Mouse (Mus musculus): Measurements from ENCODE around the gene Taf9.

The Taf9 gene

DNA sequence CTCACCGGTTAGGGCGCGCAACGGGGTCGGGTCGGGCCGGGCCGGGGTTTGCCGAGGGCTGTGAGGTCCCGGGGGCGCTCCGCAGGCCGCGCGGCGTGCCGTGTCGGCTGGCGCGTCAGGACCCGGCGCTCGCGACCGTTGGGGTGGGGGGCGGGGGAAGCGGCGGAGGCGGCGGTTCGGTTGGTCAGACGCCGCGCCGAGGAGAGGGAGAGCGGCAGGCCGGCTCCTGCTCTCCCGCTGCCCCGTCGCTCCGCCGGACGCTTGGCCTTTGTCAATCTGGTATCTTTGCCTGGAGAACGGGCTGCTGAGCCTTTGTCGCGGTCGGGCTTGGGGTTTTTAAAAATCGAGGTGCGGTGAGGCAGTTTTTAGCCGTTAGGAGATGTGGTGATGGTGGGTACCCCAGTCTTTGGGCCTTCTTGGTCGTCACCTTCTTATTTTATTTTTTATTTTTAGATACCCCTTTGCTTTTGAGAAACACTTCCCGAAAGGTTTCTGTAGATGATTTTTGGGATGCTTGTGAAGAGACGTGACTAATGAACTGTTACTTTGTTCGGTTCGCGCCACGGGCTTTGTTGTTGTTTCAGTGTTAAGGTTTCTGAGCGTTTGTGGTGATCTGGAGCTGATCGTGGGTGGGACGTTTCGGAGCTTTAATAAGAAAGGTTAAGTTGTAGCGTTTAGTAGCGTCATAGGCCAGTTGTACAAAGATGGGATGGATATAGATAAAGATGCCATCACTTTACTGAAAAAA is at the start of gene Taf9:
Taf9 (plus strand) TSS at position 141 of the 748 bp plus-strand sequence.
- peak; percentile 79 for ATAC-seq (ENCODE audit: low TSS enrichment)

DNA sequence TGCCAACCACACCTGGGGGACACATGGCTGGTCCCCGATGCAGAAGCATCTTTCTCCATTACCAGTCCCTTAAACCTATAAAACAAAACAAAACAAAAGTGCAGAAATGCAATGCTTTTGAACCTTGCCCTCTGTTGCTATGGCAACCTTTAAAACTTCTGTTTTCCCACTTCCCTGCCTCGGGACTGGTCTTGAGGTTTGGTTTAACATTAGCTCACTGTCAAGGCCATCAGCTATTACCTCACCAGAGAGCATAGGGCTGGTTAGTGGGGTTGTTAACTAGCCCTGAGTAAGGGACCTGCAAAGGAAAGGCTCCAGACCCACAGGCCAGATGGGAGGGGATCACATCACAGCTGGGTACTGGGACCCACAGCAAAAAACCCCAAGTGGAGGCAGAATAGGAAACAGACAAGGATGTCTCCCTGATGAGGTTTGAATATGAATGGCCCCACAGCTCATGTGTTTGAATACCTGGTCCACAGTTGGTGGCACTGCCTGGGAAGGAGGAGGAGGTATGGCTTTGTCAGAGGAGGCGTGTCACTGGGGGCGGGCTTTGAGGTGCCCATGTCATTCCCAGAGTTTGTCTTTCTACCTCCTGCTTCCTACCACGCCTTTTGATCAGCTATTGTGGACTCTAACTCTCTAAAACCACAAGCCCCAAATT is 49.0 kb upstream of the Taf9 start:
- ATAC-seq (ENCODE audit: low TSS enrichment): no peak

DNA sequence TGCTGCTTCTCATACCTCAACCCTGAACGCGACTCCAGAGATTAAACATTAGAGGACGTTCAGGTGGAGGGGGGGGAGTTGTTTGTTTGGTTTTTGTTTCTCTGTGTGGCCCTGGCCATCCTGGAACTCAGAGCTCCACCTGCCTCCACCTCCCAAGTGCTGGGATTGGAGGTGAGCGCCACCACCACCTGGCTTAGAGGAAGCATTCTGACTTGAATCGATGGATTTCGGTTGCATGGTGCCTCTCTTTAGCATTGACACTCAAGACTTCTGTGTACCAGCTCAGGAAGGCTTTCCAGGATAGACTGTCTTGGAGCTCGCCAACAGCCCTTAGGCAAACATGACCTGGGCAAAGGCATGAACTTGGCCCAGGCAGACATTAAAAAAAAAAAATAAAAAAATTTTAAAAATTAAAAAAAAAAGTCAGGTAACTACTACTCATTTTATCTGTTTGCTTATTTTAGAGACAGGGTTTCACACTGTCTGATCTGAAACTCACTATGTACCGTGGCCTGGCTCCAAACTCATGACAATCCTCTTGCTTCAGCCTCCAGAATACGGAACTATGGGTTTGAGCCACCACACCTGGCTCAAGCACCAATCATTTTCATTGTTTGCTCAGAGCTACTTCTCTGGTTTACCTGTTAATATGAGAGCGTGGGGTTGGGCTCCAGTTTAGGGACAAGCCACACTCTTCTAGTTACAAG is 48.2 kb upstream of the Taf9 start:
- no peak for ATAC-seq (ENCODE audit: low TSS enrichment)

DNA sequence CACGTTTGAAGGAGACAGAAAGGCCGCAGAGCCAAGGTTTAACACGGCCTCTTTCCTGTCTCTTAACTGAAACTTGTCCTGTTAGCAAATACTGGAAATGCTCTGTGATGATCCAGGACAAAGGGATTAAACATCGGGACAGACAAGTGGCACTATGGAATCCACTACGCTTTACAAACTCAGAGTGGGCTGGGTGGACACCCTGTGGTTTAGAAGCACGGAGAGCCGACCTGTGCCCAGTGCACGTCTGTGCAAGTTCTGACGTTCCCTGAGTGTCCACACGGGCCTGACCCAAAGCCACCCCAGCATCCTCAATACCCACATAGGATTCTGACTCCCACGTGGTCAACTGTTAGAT is 47.7 kb upstream of the Taf9 start:
- ATAC-seq (ENCODE audit: low TSS enrichment): no peak

DNA sequence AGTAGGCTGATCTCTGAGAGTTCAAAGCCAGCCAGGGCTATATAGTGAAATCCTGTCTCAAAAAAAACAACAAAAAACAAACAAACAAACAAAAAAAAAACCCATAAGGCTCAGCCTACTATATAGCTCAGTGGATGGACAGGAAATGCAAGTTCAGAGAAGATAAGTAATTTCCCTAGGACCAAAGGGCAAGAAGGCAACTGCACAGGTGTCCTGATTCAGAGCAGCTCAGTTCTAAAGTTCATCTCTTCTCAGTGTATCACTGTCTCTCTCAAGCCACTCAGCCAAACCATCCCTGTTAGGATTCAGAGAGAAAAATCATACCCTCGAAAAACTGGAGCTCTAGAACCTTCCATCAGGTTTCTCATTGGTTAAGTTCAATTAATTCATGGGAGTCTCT is 45.5 kb upstream of the Taf9 start:
- ATAC-seq (ENCODE audit: low TSS enrichment): no peak

DNA sequence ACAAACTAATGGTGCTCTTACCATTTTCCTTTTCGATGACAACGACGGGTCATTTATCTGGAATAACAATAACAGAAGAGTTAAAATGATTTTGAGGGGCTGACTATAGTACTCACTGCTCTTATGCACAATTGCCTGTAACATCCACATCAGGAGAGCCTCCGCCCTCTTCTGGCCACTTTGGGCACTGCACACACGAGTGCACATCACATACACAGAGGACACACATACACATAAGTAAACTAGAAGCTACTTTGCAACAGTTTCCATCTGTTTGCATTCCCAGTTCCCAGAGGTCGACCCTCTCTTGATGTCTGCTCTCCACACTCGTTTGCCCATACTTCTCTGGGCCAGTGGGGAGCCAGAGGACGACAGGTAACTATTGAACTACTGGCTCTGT is 43.6 kb upstream of the Taf9 start:
- no peak for ATAC-seq (ENCODE audit: low TSS enrichment)

GRCm38 (mm10) chr13:100611266-100611665 is 40.1 kb upstream of the Taf9 start:
- no peak for ATAC-seq (ENCODE audit: low TSS enrichment)

DNA sequence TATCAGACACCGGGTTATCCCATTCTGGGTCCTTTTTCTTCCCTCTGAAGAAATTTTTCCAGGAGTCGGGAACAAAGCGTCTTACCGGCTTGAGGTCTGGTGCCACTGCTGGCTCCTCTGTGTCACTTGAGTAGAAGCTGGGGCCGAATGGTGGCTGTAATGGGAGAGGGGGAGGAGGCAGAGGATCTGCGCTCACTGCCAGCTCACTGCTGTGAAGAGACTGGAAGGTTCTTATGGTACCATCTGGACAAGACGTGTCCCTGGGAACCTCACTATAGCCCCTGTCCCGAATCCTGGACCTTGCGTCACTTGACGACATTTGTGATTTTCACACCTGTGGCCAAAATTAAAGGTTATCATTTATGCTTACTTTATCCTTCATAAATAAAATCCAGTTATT is 39.1 kb upstream of the Taf9 start:
- ATAC-seq (ENCODE audit: low TSS enrichment): no peak

- ATAC-seq (ENCODE audit: low TSS enrichment): no peak
Measured at GRCm38 (mm10) chr13:100612903-100613302, 38.5 kb upstream of the Taf9 start.

DNA sequence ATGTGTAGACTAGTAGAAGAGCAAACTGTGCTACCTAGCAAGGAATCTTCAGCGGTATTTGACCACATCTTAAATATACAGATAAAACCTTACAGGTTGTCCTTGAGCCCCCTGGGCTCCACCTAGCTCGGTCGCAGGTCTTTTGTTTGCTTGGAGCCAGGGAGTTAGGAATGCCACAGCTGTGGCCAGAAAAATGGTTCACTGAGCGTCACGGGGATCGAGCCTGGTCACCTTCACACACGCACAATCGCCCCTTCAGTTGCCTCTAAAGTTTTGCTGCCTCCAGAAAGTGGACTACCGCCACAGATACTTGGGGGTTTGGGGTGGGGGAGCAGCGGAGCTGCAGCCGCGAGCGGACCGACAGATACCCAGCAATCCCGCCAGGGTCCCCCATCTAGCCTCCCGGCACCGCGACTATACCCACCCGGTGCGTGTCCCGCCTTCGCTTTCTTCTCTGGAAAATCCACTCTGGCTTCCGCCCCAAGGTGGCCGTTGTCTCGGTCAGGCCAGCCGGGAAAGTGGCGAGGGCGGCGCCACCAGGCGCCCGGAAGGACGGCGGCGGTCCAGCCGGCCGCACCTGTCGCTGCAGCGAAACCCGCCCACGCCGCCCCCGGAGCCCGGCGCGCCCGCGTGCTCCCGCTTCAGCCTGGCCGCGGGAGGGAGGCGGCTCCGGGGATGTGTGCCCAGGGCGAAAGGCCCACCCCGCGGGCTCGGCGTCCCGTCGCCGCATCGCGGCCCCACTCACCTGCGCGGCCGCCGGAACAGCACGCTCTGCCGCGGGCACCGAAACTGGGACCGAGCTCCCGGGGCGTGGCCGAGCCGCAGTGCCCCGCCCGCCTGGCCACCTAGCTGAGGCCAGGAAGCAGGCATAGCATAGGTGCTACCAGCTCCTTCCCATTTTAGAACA is 34.9 kb upstream of the Taf9 start, which contains the start of gene Marveld2:
Marveld2 (minus strand) TSS at position 791 of the 907 bp plus-strand sequence.
- ATAC-seq (ENCODE audit: low TSS enrichment): peak; percentile 85

DNA sequence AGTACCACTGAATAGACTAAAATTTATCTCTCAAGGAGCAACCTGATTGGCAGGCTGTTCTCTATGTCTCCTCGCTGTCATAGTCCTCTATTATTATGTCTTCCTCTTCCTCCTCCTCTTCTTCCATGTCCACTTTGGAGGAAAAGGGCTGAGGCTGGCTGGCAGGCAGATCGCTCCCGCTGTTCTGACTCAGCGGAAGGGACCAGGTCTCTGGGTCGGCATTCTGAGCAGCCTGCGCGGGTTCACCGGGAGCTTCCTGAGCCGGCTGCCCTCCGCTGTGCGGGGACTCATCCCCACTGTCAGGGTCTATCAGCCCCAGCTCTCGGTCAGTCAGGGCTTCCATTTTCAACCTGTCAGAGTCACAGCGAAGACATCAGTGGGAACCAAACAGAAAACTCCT is 33.8 kb upstream of the Taf9 start:
- no peak for ATAC-seq (ENCODE audit: low TSS enrichment)

- no peak for ATAC-seq (ENCODE audit: low TSS enrichment)
Measured at GRCm38 (mm10) chr13:100622241-100622640, 29.1 kb upstream of the Taf9 start.

- ATAC-seq (ENCODE audit: low TSS enrichment): no peak
Measured at GRCm38 (mm10) chr13:100634106-100634691, 17.2 kb upstream of the Taf9 start.

GRCm38 (mm10) chr13:100642471-100643209 is 8.7 kb upstream of the Taf9 start:
- no peak for ATAC-seq (ENCODE audit: low TSS enrichment)

DNA sequence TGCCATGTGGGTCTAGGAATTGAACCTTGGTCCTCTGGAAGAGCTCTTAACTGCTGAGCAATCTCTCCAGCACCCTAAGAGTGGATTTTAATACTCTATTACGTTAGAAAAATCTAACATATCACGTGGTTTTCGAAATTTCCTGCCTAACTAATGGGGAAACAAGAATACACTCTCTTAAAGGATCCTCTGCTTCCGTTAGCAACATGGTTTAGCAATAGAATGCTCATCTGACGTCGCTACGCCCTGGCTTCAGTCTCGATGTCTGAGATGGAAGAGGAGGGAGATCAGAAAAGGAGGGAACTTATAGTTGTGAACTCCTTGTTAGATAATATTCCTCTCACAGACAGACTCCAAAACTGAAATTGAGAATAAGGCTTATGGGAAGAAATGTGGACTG is 3.2 kb upstream of the Taf9 start:
- ATAC-seq (ENCODE audit: low TSS enrichment): no peak

- peak; percentile 98 for ATAC-seq (ENCODE audit: low TSS enrichment)
Measured at GRCm38 (mm10) chr13:100650550-100651438, 585 bp upstream of the Taf9 start, which contains the start of the genes Ak6 and Rad17. Gene Ak6 (plus strand): TSS chr13:100650979. Gene Rad17 (minus strand): TSS chr13:100651051.

- no peak for ATAC-seq (ENCODE audit: low TSS enrichment)
Measured at GRCm38 (mm10) chr13:100658091-100658490, 6.7 kb downstream of the Taf9 start.

GRCm38 (mm10) chr13:100659864-100660456 is 8.6 kb downstream of the Taf9 start:
- peak; percentile 76 for ATAC-seq (ENCODE audit: low TSS enrichment)

All from frontal cortex, adult (tissue).